Mouse (Mus musculus): Measurements from ENCODE around the gene Tmtc4.

Gene Tmtc4

DNA sequence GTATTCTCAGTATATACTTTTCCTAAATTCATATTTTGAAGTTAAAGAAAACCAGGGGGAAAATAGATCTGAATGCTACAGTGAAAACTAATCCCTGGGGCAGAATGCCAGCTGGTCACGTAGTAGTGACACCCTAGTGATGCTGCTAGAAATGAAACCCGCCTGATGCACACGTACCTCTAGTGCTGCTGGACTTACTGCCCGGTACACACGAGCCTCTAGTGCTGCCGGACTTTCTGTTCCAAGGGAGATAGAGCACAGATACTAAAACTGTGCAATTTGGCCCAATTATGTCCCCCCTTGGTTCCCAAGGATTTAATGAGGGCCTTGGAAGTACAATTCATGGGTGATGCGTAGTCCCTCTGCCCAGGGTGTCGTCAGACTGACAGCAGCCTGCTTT lies 108.8 kb downstream of the Tmtc4 start:
- DNase-seq (ENCODE audit: low spot score in 2 of 2) = no peak

DNA sequence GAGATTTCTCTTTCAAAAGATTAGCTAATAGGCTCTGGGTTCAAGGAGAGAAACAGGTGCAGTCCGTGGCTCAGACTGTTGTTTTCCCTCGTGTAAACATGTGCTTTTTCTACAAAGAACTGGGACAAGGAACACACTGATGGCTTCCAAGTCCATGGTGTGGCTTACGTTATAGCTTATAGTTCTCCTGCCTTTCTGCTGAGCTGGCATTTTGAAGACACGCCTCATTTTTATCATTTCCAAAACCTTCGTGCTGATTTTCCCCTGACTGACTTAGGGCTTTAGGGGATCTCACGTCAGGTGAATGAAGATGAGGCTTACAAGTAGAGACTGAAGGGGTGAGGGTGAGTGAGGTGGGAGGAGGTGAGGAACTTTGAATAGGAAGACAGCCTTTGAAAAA lies 111.2 kb downstream of the Tmtc4 start:
- no peak for DNase-seq (ENCODE audit: low spot score in 2 of 2)

DNA sequence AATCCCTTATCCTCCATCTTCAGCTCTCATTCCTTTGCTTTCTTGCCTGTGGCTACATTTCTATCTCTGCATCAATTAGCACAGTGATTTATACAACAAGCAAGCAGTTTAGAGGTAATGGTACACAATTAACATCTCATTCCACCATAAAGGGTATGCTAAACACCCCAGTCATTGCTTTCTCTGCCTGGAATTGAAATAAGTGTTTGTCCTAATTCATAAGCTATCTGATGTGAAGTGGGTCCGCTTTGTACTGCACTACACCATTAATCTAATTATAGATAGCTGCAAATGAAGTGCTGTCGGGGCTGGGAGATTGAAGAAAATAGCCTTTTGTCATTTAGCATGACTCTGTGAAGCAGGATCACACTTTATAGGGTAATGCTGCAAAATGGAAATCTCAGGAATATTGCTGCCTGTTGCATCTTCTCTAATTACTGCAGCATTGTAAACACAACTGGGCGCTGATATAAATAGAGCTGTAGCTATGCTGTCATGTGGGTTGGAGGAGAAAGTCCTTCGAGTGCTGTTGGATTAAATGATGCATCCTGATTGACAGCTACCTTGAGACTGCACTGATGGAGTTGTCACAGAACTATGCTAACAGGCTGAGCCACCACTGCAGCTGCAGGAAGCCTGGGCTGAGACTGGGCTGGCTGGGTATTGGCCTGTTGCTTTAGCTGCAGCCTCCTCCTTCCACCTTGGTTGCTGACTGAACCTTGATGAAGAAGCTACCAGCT lies 111.8 kb downstream of the Tmtc4 start:
- no peak for DNase-seq (ENCODE audit: low spot score in 2 of 2)

DNA sequence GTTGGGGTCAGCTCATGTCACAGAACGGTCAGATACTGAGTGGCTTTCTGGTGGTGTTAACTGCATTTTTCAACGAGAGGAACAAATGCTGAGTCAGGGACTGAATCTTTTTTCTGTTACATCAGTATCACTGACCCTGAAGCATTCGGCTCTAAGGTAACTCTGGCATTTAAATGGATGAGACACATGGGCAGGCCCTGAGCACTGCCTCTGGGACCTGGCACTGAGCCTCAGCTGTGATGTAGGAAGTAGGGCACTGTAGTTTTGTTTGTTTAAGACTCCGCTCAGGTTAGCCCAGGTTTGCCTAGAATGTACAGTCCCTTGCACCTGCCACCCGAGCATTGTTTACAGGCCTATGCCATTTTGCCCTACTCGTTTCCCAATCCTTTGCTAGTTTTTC lies 114.0 kb downstream of the Tmtc4 start:
- no peak for DNase-seq (ENCODE audit: low spot score in 2 of 2)

All from heart, adult 9 months (tissue).